Comparison of ENCODE assay signal across 29 mouse cellular contexts in the genomic region with DNA sequence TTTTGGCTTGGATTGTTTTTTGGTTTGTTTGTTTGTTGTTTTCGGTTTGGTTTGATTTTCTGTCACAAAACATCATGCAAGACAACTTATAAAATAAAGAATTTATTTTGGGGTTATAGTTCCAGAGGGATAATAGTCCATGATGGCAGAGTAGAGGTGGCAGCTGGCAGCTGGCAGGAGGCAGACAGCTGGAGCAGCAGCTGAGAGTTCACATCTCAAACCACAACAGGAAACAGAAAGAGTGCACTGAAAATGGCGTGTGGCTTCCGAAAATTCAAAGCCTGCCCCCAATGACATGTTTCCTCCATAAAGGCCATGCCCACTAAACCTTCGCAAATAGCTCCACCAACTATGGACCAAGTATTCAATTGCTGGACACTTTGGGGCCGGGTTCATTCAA.
"Had no signal": no experiment of that assay in that cellular context is flagged by ENCODE, and none has a peak within 500 bp of the region (broad histone marks: within the 10 kb centered on the region; RNA-seq: fewer than 3 reads in every experiment).

No protein-coding gene starts in this region.

- H3K4me2 ChIP-seq: heart, embryonic 11.5 days; heart, embryonic 12.5 days; heart, embryonic 13.5 days; heart, embryonic 15.5 days; hindbrain, embryonic 12.5 days; hindbrain, embryonic 13.5 days; hindbrain, embryonic 14.5 days; hindbrain, embryonic 15.5 days; intestine, embryonic 15.5 days; kidney, embryonic 15.5 days had no signal

- H3K36me3 ChIP-seq: heart, embryonic 12.5 days; heart, embryonic 13.5 days; heart, embryonic 15.5 days; hindbrain, embryonic 10.5 days; hindbrain, embryonic 12.5 days; hindbrain, embryonic 13.5 days; hindbrain, embryonic 15.5 days; intestine, embryonic 15.5 days; kidney, embryonic 15.5 days had no signal

- H3K4me3 ChIP-seq: heart, embryonic 12.5 days; heart, embryonic 13.5 days; heart, embryonic 15.5 days; hindbrain, embryonic 10.5 days; hindbrain, embryonic 12.5 days; hindbrain, embryonic 13.5 days; hindbrain, embryonic 15.5 days; intestine, embryonic 15.5 days; kidney, embryonic 15.5 days; layer of hippocampus, adult 2 months; left cerebral cortex, adult 2 months had no signal

- H3K27me3 ChIP-seq: heart, embryonic 13.5 days; intestine, embryonic 15.5 days; kidney, embryonic 15.5 days had no signal

- DNase-seq: heart, postnatal 10 days; heart, postnatal 14 days; heart, postnatal 36 days; heart, postnatal 4 days; kidney, adult 11 months; kidney, adult 18-20 months; kidney, adult 2 months; kidney, adult 8-10 months; kidney, adult 9 months; kidney, postnatal 10 days; kidney, postnatal 14 days; kidney, postnatal 25 days; kidney, postnatal 36 days; kidney, postnatal 4 days; layer of hippocampus, adult 9-11 months; layer of hippocampus, postnatal 36 days had no signal
